Mouse (Mus musculus) stomach, postnatal 0 days (tissue): ENCODE results near the gene Lat2.

Experiments
- CTCF ChIP-seq: IDR thresholded peaks from 2 replicates; pipeline ENCODE4 v1.5.1; 2016; ENCODE audit warnings: antibody characterized with exemption, low read depth, mild to moderate bottlenecking, moderate library complexity
- EP300 ChIP-seq: optimal IDR thresholded peaks from 2 replicates; pipeline ENCODE3; 2016; ENCODE audit warnings: antibody characterized with exemption

- TF ChIP-seq CTCF (no peak), EP300 (no peak)
Measured at GRCm38 (mm10) chr5:134579135-134579534, 35.7 kb downstream of the Lat2 start.
